Mouse (Mus musculus) liver, embryonic 14.5 days (tissue): ENCODE data around the gene Atf3.

Experiments
- CTCF ChIP-seq: IDR thresholded peaks from 2 replicates; pipeline ENCODE4 v1.5.1; 2016; ENCODE audit warnings: antibody characterized with exemption, low read depth, control low read depth
- EP300 ChIP-seq: IDR thresholded peaks from 2 replicates; pipeline ENCODE4 v1.6.1; 2016; ENCODE audit warnings: antibody characterized with exemption, low read depth

DNA sequence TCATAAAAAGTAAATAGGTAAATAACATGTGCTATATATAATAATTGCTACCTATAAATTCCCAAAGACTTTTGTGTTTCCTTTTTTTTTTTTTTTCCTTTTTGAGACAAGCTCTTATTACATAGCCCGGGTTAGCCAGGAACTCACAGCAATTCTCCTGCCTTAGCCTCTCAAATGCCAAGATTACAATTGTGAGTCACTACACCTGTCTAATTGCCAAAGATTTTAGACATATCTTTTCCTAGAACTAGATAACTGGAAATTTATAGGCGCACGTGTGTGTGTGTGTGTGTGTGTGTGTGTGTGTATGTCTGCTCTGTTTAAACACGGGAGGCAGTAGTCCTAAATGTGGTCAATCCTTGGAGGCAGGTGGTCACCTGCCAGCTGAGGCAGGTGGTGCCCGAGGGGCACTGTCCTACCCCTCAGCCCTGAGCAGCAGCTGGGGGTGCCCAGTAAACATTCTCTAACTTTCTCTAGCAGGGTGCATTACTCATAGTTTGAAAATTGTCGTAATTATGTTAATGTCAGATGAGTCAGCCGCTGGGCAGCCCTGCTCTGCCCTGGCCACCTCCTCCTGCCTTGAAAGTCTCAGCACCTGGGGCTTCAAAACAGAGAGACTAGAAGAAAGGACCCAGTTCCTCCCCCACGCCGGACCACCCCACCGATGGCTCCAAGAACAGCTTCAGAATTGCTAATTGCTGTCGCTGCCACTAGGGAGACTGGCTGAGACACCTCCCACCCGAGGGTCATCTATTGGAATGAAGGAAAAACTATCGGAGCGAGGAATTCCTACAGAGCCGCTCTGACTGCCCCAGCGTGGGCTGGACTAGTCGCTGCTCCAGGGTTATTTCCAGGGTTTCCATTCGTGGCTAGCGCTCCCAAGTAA, 1.8 kb downstream of the Atf3 start:
- TF ChIP-seq CTCF: no peak
- TF ChIP-seq EP300: no peak
